Mouse (Mus musculus) stomach, postnatal 0 days (tissue): ENCODE measurements around the gene Carmil1.

Experiments
- CTCF ChIP-seq: IDR thresholded peaks from 2 replicates; pipeline ENCODE4 v1.5.1; 2016; ENCODE audit warnings: antibody characterized with exemption, low read depth, mild to moderate bottlenecking, moderate library complexity
- EP300 ChIP-seq: optimal IDR thresholded peaks from 2 replicates; pipeline ENCODE3; 2016; ENCODE audit warnings: antibody characterized with exemption

- TF ChIP-seq CTCF (no peak), EP300 (no peak)
Measured at GRCm38 (mm10) chr13:24159972-24160371, 120.6 kb downstream of the Carmil1 start.
